Mouse (Mus musculus) ES-Bruce4 (cell line): Measurements from ENCODE around the gene Gsx1.

ENCODE experiments used
- CTCF ChIP-seq: IDR thresholded peaks from one replicate; pipeline ENCODE4 v1.8.1; 2011; ENCODE audit warnings: low read depth, low read length
- EP300 ChIP-seq: IDR thresholded peaks from 2 replicates; pipeline ENCODE4 v1.6.1; 2011; ENCODE audit warnings: low read depth, low read length; ENCODE audit not compliant: insufficient read depth
- POLR2A ChIP-seq: IDR thresholded peaks from one replicate; pipeline ENCODE4 v1.8.1; 2011; ENCODE audit warnings: low read length; ENCODE audit not compliant: insufficient read depth

DNA sequence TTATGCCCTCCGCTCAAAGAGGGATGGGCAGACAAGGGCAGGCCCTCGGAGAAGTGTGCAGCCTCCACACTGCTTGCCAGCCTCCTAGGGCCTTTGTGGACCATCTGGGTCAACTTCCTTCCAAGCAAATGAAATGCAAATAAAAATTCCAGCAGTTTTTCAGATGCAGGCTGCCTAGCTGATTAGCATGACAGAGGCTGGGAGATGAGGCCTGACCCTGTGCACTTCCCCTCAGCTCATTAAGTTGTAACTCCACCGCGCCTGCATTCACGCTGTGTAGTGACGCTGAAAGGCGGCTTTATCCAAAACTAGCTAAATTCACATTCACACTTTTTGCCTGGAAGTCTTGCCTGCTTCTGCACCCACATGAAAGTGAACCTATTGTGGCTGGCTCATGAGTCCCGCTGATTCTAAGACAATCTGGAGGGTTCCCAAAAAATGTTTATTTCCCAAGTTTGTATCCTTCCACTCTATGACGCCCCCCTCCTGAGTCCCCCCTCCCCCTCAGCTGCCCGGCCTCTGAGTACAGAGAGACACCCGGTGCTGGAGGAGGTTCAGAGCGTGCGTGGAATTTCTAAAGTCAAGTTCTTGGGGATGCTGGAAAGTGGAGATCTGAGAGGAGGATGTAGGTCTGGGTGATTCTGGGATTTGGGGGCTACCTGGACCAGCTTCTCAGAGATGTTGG is 32.9 kb upstream of the Gsx1 start:
- TF ChIP-seq POLR2A (no peak), CTCF (no peak), EP300 (peak; percentile 99)
